Mouse (Mus musculus) forebrain, embryonic 11.5 days (tissue): ENCODE data around the gene Clec4b2. TPM values are rescaled to one million over a fixed set of nuclear protein-coding genes. Genes with fewer than 3 reads are reported as not detected.
"Not testable (repeated sequence)": the region's sequence is repeated elsewhere in the genome, so short reads cannot be mapped to it uniquely, and the experiment has no call there.

Source experiments
- ATAC-seq: fragments of 200-750 bp; cut with Nextera tagmentation; replicated peaks from 2 replicates; pipeline ENCODE4 v1.8.0; 2017; ENCODE audit warnings: moderate TSS enrichment; ENCODE audit not compliant: low FRiP score
- DNase-seq: peaks from one replicate; pipeline ENCODE4 v3.0.0-alpha.2; 2017; ENCODE audit warnings: low spot score
- H3K27ac ChIP-seq: fragments of 300-500 bp; sonication (generic); 2 replicates; pipeline ENCODE4 v1.5.1; 2014; ENCODE audit warnings: low read depth, low read length
- H3K27me3 ChIP-seq: fragments of 300-500 bp; sonication (generic); 2 replicates; pipeline ENCODE4 v1.6.1; 2014; ENCODE audit warnings: mild to moderate bottlenecking, low read length, mixed read lengths; ENCODE audit not compliant: control insufficient read depth, insufficient read depth
- H3K36me3 ChIP-seq: fragments of 300-500 bp; sonication (generic); 2 replicates; pipeline ENCODE4 v1.6.1; 2014; ENCODE audit warnings: mild to moderate bottlenecking, low read length, moderate library complexity, mixed read lengths; ENCODE audit not compliant: control insufficient read depth, insufficient read depth
- H3K4me1 ChIP-seq: fragments of 300-500 bp; sonication (generic); replicated peaks from 2 replicates; pipeline ENCODE4 v1.6.1; 2014; ENCODE audit warnings: low read length, mixed read lengths; ENCODE audit not compliant: control insufficient read depth, insufficient read depth
- H3K4me2 ChIP-seq: fragments of 300-500 bp; sonication (generic); 2 replicates; pipeline ENCODE4 v1.6.1; 2014; ENCODE audit warnings: low read depth, mild to moderate bottlenecking, low read length, moderate library complexity, mixed read lengths; ENCODE audit not compliant: severe bottlenecking
- H3K4me3 ChIP-seq: fragments of 300-500 bp; sonication (generic); 2 replicates; pipeline ENCODE4 v1.5.1; 2014; ENCODE audit warnings: low read depth, low read length
- H3K9ac ChIP-seq: fragments of 300-500 bp; sonication (generic); 2 replicates; pipeline ENCODE4 v1.6.1; 2014; ENCODE audit warnings: low read length
- H3K9me3 ChIP-seq: fragments of 300-500 bp; sonication (generic); 2 replicates; pipeline ENCODE4 v1.6.1; 2016; ENCODE audit warnings: low read length, mixed read lengths; ENCODE audit not compliant: control insufficient read depth
- WGBS: fragments of 180-500 bp; shearing (Covaris S2); extraction: QIAGEN DNeasy Blood & Tissue Kit; methylation state at CpG from one replicate; pipeline ENCODE4 v1.1.7; 2014; 5-methylcytosine and 5-hydroxymethylcytosine counted together
- polyA plus RNA-seq: library from polyadenylated mRNA; unstranded; fragments of >200 nt; fragmentation: Nextera tagmentation; extraction: Ambion mirVana; gene quantifications from 2 replicates; pipeline ENCODE4 v1.2.1, GENCODE M21; 2014

Clec4b2 gene
- polyA plus RNA-seq, 1 experiment from 2014 or later, result not detected

GRCm38 (mm10) chr6:123248862-123249261 is 76.2 kb downstream of the Clec4b2 start:
- not testable (repeated sequence) for DNase-seq, H3K4me2 ChIP-seq, H3K4me3 ChIP-seq, H3K9ac ChIP-seq, H3K9me3 ChIP-seq, H3K27me3 ChIP-seq, H3K4me1 ChIP-seq, ATAC-seq, H3K36me3 ChIP-seq, H3K27ac ChIP-seq
- 87% methylated on average over 2 of the region's 2 CpGs for WGBS

GRCm38 (mm10) chr6:123252735-123253134 is 80.0 kb downstream of the Clec4b2 start:
- H3K4me1 ChIP-seq, result no peaks in the 10 kb centered on the region
- no peaks in the 10 kb centered on the region for H3K36me3 ChIP-seq
- no peak overlapping the region for H3K4me2 ChIP-seq
- H3K4me3 ChIP-seq, result no peak overlapping the region
- H3K27ac ChIP-seq, result no peak overlapping the region
- DNase-seq, result no peak
- H3K9me3 ChIP-seq, result no peaks in the 10 kb centered on the region; the same call in 1 of the 2 replicates
- H3K27me3 ChIP-seq, result no peaks in the 10 kb centered on the region
- no peak for ATAC-seq
- no peak overlapping the region for H3K9ac ChIP-seq

Other genes with a start within 250 kb of the Clec4b2 start
- gene Clec4a3, start 220.4 kb upstream of the Clec4b2 start, polyA plus RNA-seq, result 0.37 and 0.39 TPM in 2 replicates
- gene Clec4a4, start 182.5 kb upstream of the Clec4b2 start, polyA plus RNA-seq, result not detected in 2 replicates
- not detected in 2 replicates for gene Clec4b1, start 122.9 kb upstream of the Clec4b2 start, polyA plus RNA-seq
- 0.49 and 1.3 TPM in 2 replicates for gene Clec4a2, start 66.5 kb upstream of the Clec4b2 start, polyA plus RNA-seq
- 0.23 TPM in 1 of 2 replicates, not detected in the other for gene Clec4n, start 57.0 kb downstream of the Clec4b2 start, polyA plus RNA-seq
- not detected in 2 replicates for gene Clec4d, start 89.2 kb downstream of the Clec4b2 start, polyA plus RNA-seq
- not detected in 2 replicates for gene Clec4e, start 117.0 kb downstream of the Clec4b2 start, polyA plus RNA-seq
- not detected in 2 replicates for gene Vmn2r19, start 135.4 kb downstream of the Clec4b2 start, polyA plus RNA-seq
- not detected in 2 replicates for gene Vmn2r20, start 245.2 kb downstream of the Clec4b2 start, polyA plus RNA-seq